ENCODE assay signal across 14 mouse cellular contexts in genomic region chr19:21946262-21946922, GRCm38 (mm10).
DNase-seq lines count a peak whose midpoint lies in the region; ATAC-seq and TF ChIP-seq lines count a peak whose summit lies in the region.
"Had no signal": no experiment of that assay in that cellular context is flagged by ENCODE, and none has a peak within 500 bp of the region (broad histone marks: within the 10 kb centered on the region; RNA-seq: fewer than 3 reads in every experiment).

No protein-coding gene starts in this region.

- TF ChIP-seq CTCF in gastrocnemius, adult 2 months (IDR thresholded peaks at IDR 0.05), result no peak

- no peak overlapping the region for H3K4me2 ChIP-seq in midbrain, embryonic 12.5 days (replicated peaks)
- H3K4me2 ChIP-seq in midbrain, embryonic 13.5 days (replicated peaks), result no peak overlapping the region
- H3K4me2 ChIP-seq: forebrain, embryonic 15.5 days; liver, embryonic 12.5 days; stomach, embryonic 15.5 days had no signal

- no peak overlapping the region for H3K9ac ChIP-seq in midbrain, embryonic 12.5 days (replicated peaks)
- H3K9ac ChIP-seq in midbrain, embryonic 13.5 days (replicated peaks), result no peak overlapping the region
- H3K9ac ChIP-seq: forebrain, embryonic 15.5 days; liver, embryonic 12.5 days; stomach, embryonic 15.5 days had no signal

- DNase-seq in gastrocnemius, adult 2 months, result no peak
- DNase-seq in gastrocnemius, adult 18-20 months (ENCODE audit: low spot score), result no peak
- peak; percentile 19 to 24 for DNase-seq in heart, postnatal 10 days
- no peak for DNase-seq in frontal cortex, postnatal 10 days (ENCODE audit: low spot score in 2 of 2)
- no peak for DNase-seq in forebrain, embryonic 10.5 days (ENCODE audit: extremely low spot score, low spot score)
- no peak for DNase-seq in layer of hippocampus, adult 11-12 months (ENCODE audit: low spot score)
- DNase-seq: adrenal gland, postnatal 10 days; cerebellum, postnatal 25 days had no signal

- H3K36me3 ChIP-seq in midbrain, embryonic 12.5 days, result no peaks in the 10 kb centered on the region
- H3K36me3 ChIP-seq in midbrain, embryonic 13.5 days, result no peaks in the 10 kb centered on the region
- no peaks in the 10 kb centered on the region for H3K36me3 ChIP-seq in forebrain, embryonic 10.5 days (replicated peaks)
- H3K36me3 ChIP-seq: forebrain, embryonic 15.5 days; liver, embryonic 12.5 days; stomach, embryonic 15.5 days had no signal

- no peaks in the 10 kb centered on the region for H3K9me3 ChIP-seq in midbrain, embryonic 12.5 days
- H3K9me3 ChIP-seq in midbrain, embryonic 13.5 days, result no peaks in the 10 kb centered on the region
- no peaks in the 10 kb centered on the region for H3K9me3 ChIP-seq in forebrain, embryonic 10.5 days
- H3K9me3 ChIP-seq: forebrain, embryonic 15.5 days; liver, embryonic 12.5 days; stomach, embryonic 15.5 days had no signal

- no peaks in the 10 kb centered on the region for H3K4me1 ChIP-seq in midbrain, embryonic 12.5 days
- no peaks in the 10 kb centered on the region for H3K4me1 ChIP-seq in midbrain, embryonic 13.5 days (replicated peaks)
- peaks cover 17% of the 10 kb centered on the region; the same call in 1 of the 2 replicates for H3K4me1 ChIP-seq in forebrain, embryonic 10.5 days
- H3K4me1 ChIP-seq: forebrain, embryonic 15.5 days; liver, embryonic 12.5 days; stomach, embryonic 15.5 days had no signal

- H3K27me3 ChIP-seq in midbrain, embryonic 12.5 days, result no peaks in the 10 kb centered on the region
- no peaks in the 10 kb centered on the region for H3K27me3 ChIP-seq in midbrain, embryonic 13.5 days
- no peaks in the 10 kb centered on the region for H3K27me3 ChIP-seq in forebrain, embryonic 10.5 days (ENCODE audit: poor library complexity, severe bottlenecking)
- H3K27me3 ChIP-seq: forebrain, embryonic 15.5 days; liver, embryonic 12.5 days; stomach, embryonic 15.5 days had no signal

- H3K4me3 ChIP-seq in gastrocnemius, adult 2 months, result no peak overlapping the region
- no peak overlapping the region for H3K4me3 ChIP-seq in midbrain, embryonic 12.5 days
- H3K4me3 ChIP-seq in midbrain, embryonic 13.5 days (replicated peaks), result no peak overlapping the region
- H3K4me3 ChIP-seq in forebrain, embryonic 10.5 days, result no peak overlapping the region
- H3K4me3 ChIP-seq: forebrain, embryonic 15.5 days; liver, embryonic 12.5 days; stomach, embryonic 15.5 days had no signal

- 73% methylated on average over 5 of the region's 5 CpGs for WGBS in midbrain, embryonic 12.5 days
- 71% methylated on average over 5 of the region's 5 CpGs for WGBS in midbrain, embryonic 13.5 days
- WGBS in forebrain, embryonic 10.5 days, result 69% methylated on average over 5 of the region's 5 CpGs

- intact Hi-C loops in gastrocnemius, adult 2 months (cut with DNase I), result no loop called here
- intact Hi-C loops in heart, postnatal 10 days (cut with DNase I), result no loop called here

- peak overlapping the region; percentile 16; the same call in 1 of the 2 replicates for H3K27ac ChIP-seq in gastrocnemius, adult 2 months
- no peak overlapping the region for H3K27ac ChIP-seq in midbrain, embryonic 12.5 days (replicated peaks)
- no peak overlapping the region for H3K27ac ChIP-seq in midbrain, embryonic 13.5 days
- no peak overlapping the region for H3K27ac ChIP-seq in forebrain, embryonic 10.5 days
- H3K27ac ChIP-seq: forebrain, embryonic 15.5 days; liver, embryonic 12.5 days; stomach, embryonic 15.5 days had no signal

- ATAC-seq in midbrain, embryonic 12.5 days (ENCODE audit: low FRiP score, low read depth), result 0 out of 2 replicates have a peak, but pooled peaks have one; percentile 34
- ATAC-seq in midbrain, embryonic 13.5 days, result no peak
- ATAC-seq: forebrain, embryonic 15.5 days; liver, embryonic 12.5 days; midbrain, embryonic 16.5 days had no signal

Comparison
In these comparisons a context has a peak if more than half of its experiments do, and no peak if none do; other contexts are left out.
1. DNase-seq: peak in heart, postnatal 10 days (2 of 2); none in gastrocnemius, adult 2 months (single experiment), gastrocnemius, adult 18-20 months (single experiment), frontal cortex, postnatal 10 days (0 of 2), forebrain, embryonic 10.5 days (single experiment) and layer of hippocampus, adult 11-12 months (single experiment).